Mouse (Mus musculus) liver, postnatal 0 days (tissue): ENCODE data around the gene Cobll1.

Experiments
- CTCF ChIP-seq: sonication (generic); IDR thresholded peaks from 2 replicates; pipeline ENCODE4 v1.5.1; 2016; ENCODE audit warnings: antibody characterized with exemption, low read depth
- EP300 ChIP-seq: IDR thresholded peaks from 2 replicates; pipeline ENCODE4 v1.6.1; 2016; ENCODE audit warnings: antibody characterized with exemption, low read depth, mild to moderate bottlenecking

DNA sequence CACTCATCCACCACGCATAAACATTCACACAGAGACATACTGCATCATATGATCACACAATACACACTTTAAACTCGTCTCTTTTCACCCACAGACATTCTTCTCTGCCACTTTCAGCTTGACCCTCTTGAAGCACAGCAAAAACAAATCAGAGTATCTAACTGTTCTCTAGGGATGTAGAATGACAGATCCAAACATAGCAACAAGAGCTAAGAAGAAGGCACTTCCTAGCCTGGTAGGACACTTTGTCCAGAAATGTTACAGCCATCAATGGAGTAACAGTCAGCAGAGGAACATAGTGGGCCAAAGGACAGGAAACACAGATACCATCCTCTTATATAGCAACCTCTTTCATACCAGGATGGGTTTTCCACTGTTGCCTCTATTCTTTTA, 11.3 kb downstream of the Cobll1 start:
- TF ChIP-seq EP300: no peak
- TF ChIP-seq CTCF: no peak
